Comparison of ENCODE assay signal across 8 mouse cellular contexts in the genomic region with DNA sequence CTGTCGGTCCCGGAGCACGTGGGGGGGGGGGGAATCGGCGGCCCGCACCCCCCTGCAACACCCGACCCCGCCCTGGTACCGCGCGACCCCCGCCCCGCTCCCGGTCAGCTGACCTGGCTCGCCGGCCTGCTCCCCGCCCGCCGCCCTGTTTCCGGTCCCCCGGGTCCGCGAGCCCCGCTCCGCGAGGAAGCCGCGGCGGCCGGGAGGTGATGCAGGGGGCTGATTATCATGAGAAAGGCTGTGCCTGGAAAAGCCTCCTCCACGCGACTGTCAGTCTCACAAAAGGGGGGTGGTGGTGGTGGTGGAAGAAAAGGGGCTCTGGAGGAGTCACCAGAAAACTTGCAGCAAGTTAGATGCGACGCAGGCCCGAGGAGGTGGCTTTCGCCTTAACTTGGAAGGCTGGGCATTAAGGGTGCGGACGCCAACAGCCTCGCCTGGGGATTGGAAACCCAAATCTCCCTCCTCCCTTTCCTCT. TPM values are rescaled to one million over a fixed set of nuclear protein-coding genes. Genes with fewer than 3 reads are reported as not detected.
DNase-seq lines count a peak whose midpoint lies in the region; ATAC-seq and TF ChIP-seq lines count a peak whose summit lies in the region.

A gene (minus strand): TSS at position 309 of the 475 bp plus-strand sequence.

- ATAC-seq in forebrain, embryonic 16.5 days: peak; percentile 71
- ATAC-seq in lung, embryonic 15.5 days (ENCODE audit: borderline replicate concordance, extremely low read depth, low FRiP score, low TSS enrichment): peak; percentile 72
- peak; percentile 7; the same call in 1 of the 2 replicates for ATAC-seq in neutrophil, adult 5-6 weeks (ENCODE audit: extremely low read depth, insufficient number of reproducible peaks, low FRiP score, poor library complexity, severe bottlenecking)

- peak within 1 kb of the TSS; percentile 84 for H3K4me2 ChIP-seq in CH12.LX (ENCODE audit: insufficient read depth, low read depth, poor library complexity, severe bottlenecking)
- peak within 1 kb of the TSS; percentile 84 for H3K4me2 ChIP-seq in forebrain, embryonic 16.5 days (ENCODE audit: low read length)
- H3K4me2 ChIP-seq in lung, embryonic 15.5 days: peak within 1 kb of the TSS; percentile 86

- no peak for TF ChIP-seq EP300 in CH12.LX (IDR thresholded peaks at IDR 0.05; ENCODE audit: low read length)

- no peaks in the 10 kb centered on the region for H3K9me3 ChIP-seq in CH12.LX (replicated peaks; ENCODE audit: low read length)
- no peaks in the 10 kb centered on the region for H3K9me3 ChIP-seq in forebrain, embryonic 16.5 days (ENCODE audit: control insufficient read depth, low read length)
- H3K9me3 ChIP-seq in lung, embryonic 15.5 days: no peaks in the 10 kb centered on the region

- H3K9ac ChIP-seq in CH12.LX (ENCODE audit: insufficient read depth, low read depth): peak within 1 kb of the TSS; percentile 99
- peak within 1 kb of the TSS; percentile 77 for H3K9ac ChIP-seq in forebrain, embryonic 16.5 days (replicated peaks; ENCODE audit: low read depth, low read length)
- H3K9ac ChIP-seq in lung, embryonic 15.5 days: peak within 1 kb of the TSS; percentile 71

- no peak for TF ChIP-seq CTCF in CH12.LX (conservative IDR thresholded peaks at IDR 0.05 in 1 of 2, IDR thresholded peaks at IDR 0.05 in 1 of 2; ENCODE audit: low read depth in 2 of 2, low read length in 2 of 2)
- TF ChIP-seq CTCF in layer of hippocampus, adult 2 months (conservative IDR thresholded peaks at IDR 0.05): no peak

- no peaks in the 10 kb centered on the region for H3K27me3 ChIP-seq in CH12.LX (replicated peaks)
- H3K27me3 ChIP-seq in forebrain, embryonic 16.5 days (replicated peaks; ENCODE audit: control insufficient read depth, insufficient read depth, low read length): no peaks in the 10 kb centered on the region
- peaks cover 9% of the 10 kb centered on the region; the same call in 1 of the 2 replicates for H3K27me3 ChIP-seq in lung, embryonic 15.5 days

- 0% methylated on average over 25 of the region's 39 CpGs for WGBS in forebrain, embryonic 16.5 days
- WGBS in lung, embryonic 15.5 days: 2% methylated on average over 28 of the region's 39 CpGs

- peaks cover 2 to 36% of the 10 kb centered on the region in 2 experiments; a peak in 2 of 4 replicates for H3K4me1 ChIP-seq in CH12.LX (ENCODE audit: control insufficient read depth in 1 of 2, insufficient read depth in 2 of 2)
- H3K4me1 ChIP-seq in forebrain, embryonic 16.5 days (replicated peaks; ENCODE audit: control insufficient read depth, insufficient read depth, low read length): peaks cover 20% of the 10 kb centered on the region
- peaks cover 6% of the 10 kb centered on the region for H3K4me1 ChIP-seq in lung, embryonic 15.5 days

- peak; percentile 43; the same call in 1 of the 2 replicates for TF ChIP-seq POLR2A in CH12.LX (IDR thresholded peaks at IDR 0.05; ENCODE audit: low read depth, low read length)

- H3K36me3 ChIP-seq in CH12.LX (replicated peaks in 1 of 2; ENCODE audit: control insufficient read depth in 1 of 2, insufficient read depth in 1 of 2, low read length in 1 of 2): no peaks in the 10 kb centered on the region
- H3K36me3 ChIP-seq in forebrain, embryonic 16.5 days (ENCODE audit: control insufficient read depth, insufficient read depth): no peaks in the 10 kb centered on the region
- H3K36me3 ChIP-seq in lung, embryonic 15.5 days: no peaks in the 10 kb centered on the region

- dilution Hi-C loops in CH12.LX (cut with MboI; ENCODE audit: extremely low pct_ligation_motif_present, extremely low pct_unique_long_range_greater_than_20kb, low sequenced_read_pairs): no loop called here

- H3K27ac ChIP-seq in CH12.LX (ENCODE audit: insufficient read depth, low read depth): peak within 1 kb of the TSS; percentile 74
- peak within 1 kb of the TSS; percentile 91 for H3K27ac ChIP-seq in forebrain, embryonic 16.5 days (ENCODE audit: low read length)
- H3K27ac ChIP-seq in layer of hippocampus, adult 2 months: peak within 1 kb of the TSS; percentile 100
- peak within 1 kb of the TSS; percentile 96 for H3K27ac ChIP-seq in lung, embryonic 15.5 days

- H3K4me3 ChIP-seq in CH12.LX (replicated peaks in 1 of 3; ENCODE audit: low read depth in 2 of 3, low read length in 2 of 3, poor library complexity in 1 of 3): peak within 1 kb of the TSS; percentile 54 to 77 (median 67)
- peak within 1 kb of the TSS; percentile 64 for H3K4me3 ChIP-seq in forebrain, embryonic 16.5 days (replicated peaks; ENCODE audit: low read length)
- peak within 1 kb of the TSS; percentile 93 for H3K4me3 ChIP-seq in layer of hippocampus, adult 2 months
- peak within 1 kb of the TSS; percentile 62 for H3K4me3 ChIP-seq in lung, embryonic 15.5 days

- in situ Hi-C loops in CH12.LX (cut with MboI; ENCODE audit: low pct_ligation_motif_present, low pct_unique_long_range_greater_than_20kb, low sequenced_read_pairs): loop anchor here (25.0 kb wide), 2 partner anchors 655 to 1320 kb away; no protein-coding TSS in a partner anchor

- DNase-seq in CH12.LX (ENCODE audit: extremely low read depth): no peak
- DNase-seq in adrenal gland, postnatal 25 days: peak; percentile 80
- DNase-seq in heart, postnatal 25 days (ENCODE audit: low spot score): peak; percentile 66
- peak in 1 of 2 experiments; percentile 71 for DNase-seq in layer of hippocampus, adult 2 months (ENCODE audit: low spot score in 2 of 2)
- DNase-seq in thymus, postnatal 25 days: peak; percentile 47

- TF ChIP-seq RAD21 in CH12.LX (IDR thresholded peaks at IDR 0.05; ENCODE audit: low read depth, low read length): no peak

- peaks cover 11% of the 10 kb centered on the region for H3K79me2 ChIP-seq in CH12.LX (replicated peaks; ENCODE audit: control insufficient read depth, extremely low read depth, insufficient read depth, poor library complexity, severe bottlenecking)

- intact Hi-C loops in heart, postnatal 25 days (cut with DNase I): loop anchor here (2.0 to 10.0 kb wide), 4 partner anchors 125 to 1325 kb away; no protein-coding TSS in a partner anchor

TF ChIP-seq in CH12.LX, 34 proteins besides CTCF, POLR2A, EP300 and RAD21:
- TF ChIP-seq MAFK (IDR thresholded peaks at IDR 0.05; ENCODE audit: insufficient replicate concordance, low read length): no peak
- TF ChIP-seq HCFC1 (IDR thresholded peaks at IDR 0.05; ENCODE audit: low read depth, low read length): no peak; the same call in 1 of the 2 replicates
- TF ChIP-seq CHD1 (IDR thresholded peaks at IDR 0.05; ENCODE audit: low read depth, low read length): no peak
- no peak for TF ChIP-seq USF2 (conservative IDR thresholded peaks at IDR 0.05; ENCODE audit: low read depth, low read length)
- no peak for TF ChIP-seq MAZ (IDR thresholded peaks at IDR 0.05; ENCODE audit: low read depth, low read length)
- TF ChIP-seq USF1 (IDR thresholded peaks at IDR 0.05; ENCODE audit: low read depth, low read length): peak; percentile 51
- peak; percentile 21; the same call in 1 of the 2 replicates for TF ChIP-seq SIN3A (IDR thresholded peaks at IDR 0.05; ENCODE audit: low read length)
- TF ChIP-seq IRF4 (IDR thresholded peaks at IDR 0.05; ENCODE audit: low read depth, low read length): no peak; the same call in 1 of the 2 replicates
- no peak for TF ChIP-seq RCOR1 (conservative IDR thresholded peaks at IDR 0.05; ENCODE audit: low read depth, low read length)
- TF ChIP-seq MAX (IDR thresholded peaks at IDR 0.05; ENCODE audit: low read length): no peak
- no peak for TF ChIP-seq JUND (conservative IDR thresholded peaks at IDR 0.05; ENCODE audit: low read depth, low read length)
- TF ChIP-seq SMC3 (IDR thresholded peaks at IDR 0.05; ENCODE audit: low read depth, low read length): no peak
- TF ChIP-seq ETS1 (conservative IDR thresholded peaks at IDR 0.05; ENCODE audit: low read depth, low read length): no peak
- TF ChIP-seq MXI1 (IDR thresholded peaks at IDR 0.05; ENCODE audit: low read depth, low read length): 0 out of 2 replicates have a peak, but pooled peaks have one; percentile 13
- TF ChIP-seq UBTF (IDR thresholded peaks at IDR 0.05; ENCODE audit: low read depth, low read length): no peak
- no peak for TF ChIP-seq ELF1 (IDR thresholded peaks at IDR 0.05; ENCODE audit: low read depth, low read length)
- no peak for TF ChIP-seq E2F4 (IDR thresholded peaks at IDR 0.05; ENCODE audit: insufficient replicate concordance, low read depth, low read length)
- TF ChIP-seq MEF2A (IDR thresholded peaks at IDR 0.05; ENCODE audit: borderline replicate concordance, low read depth, low read length): no peak; the same call in 1 of the 2 replicates
- no peak for TF ChIP-seq KAT2A (IDR thresholded peaks at IDR 0.05; ENCODE audit: insufficient replicate concordance, low read length)
- TF ChIP-seq TBP (conservative IDR thresholded peaks at IDR 0.05; ENCODE audit: low read depth, low read length): no peak
- no peak for TF ChIP-seq NRF1 (IDR thresholded peaks at IDR 0.05; ENCODE audit: low read depth, low read length)

RNA-seq across cellular contexts. Expression of the gene that starts here (rescaled TPM):
- total RNA-seq in CH12.LX (2012; rRNA removed) (20.6 and 25.8 TPM in 2 replicates), CH12.LX (2014; rRNA removed) (12.9 and 13.2 TPM in 2 replicates)
- 20.8 and 21.1 TPM in 2 replicates for polyA plus RNA-seq in CH12.LX (2012; ENCODE audit: insufficient read length, low read depth)
- 170 and 221 TPM in 2 replicates for total RNA-seq in adrenal gland, postnatal 25 days (2021)
- 120 and 151 TPM in 2 replicates for polyA plus RNA-seq in forebrain, embryonic 16.5 days (2015; fragmentation: Nextera tagmentation; extraction: Ambion mirVana)
- total RNA-seq in heart, postnatal 25 days (2021): 10 to 100 TPM; 57.4 to 60.3 TPM
- 100 to 1,000 TPM; 430 to 443 TPM for total RNA-seq in layer of hippocampus, adult 2 months (2021)
- 79.9 and 94.7 TPM in 2 replicates for polyA plus RNA-seq in lung, embryonic 15.5 days (2015; fragmentation: Nextera tagmentation; extraction: Ambion mirVana)
- 109 and 113 TPM in 2 replicates for total RNA-seq in neutrophil, adult 5-6 weeks (2017)

Comparison
In these comparisons a context has a peak if more than half of its experiments do, and no peak if none do; other contexts are left out.
1. ATAC-seq: peak in every context shown above with its lines; median percentile 72 in lung, embryonic 15.5 days; 71 in forebrain, embryonic 16.5 days; 7 in neutrophil, adult 5-6 weeks.